Mouse (Mus musculus): ENCODE measurements at regions not wholly inside any gene's neighbourhood (a gene's known extent, or its start where the extent isn't known, plus 50 kb on each side); places are given as distances from the start of the nearest gene placed in this dataset.

DNA sequence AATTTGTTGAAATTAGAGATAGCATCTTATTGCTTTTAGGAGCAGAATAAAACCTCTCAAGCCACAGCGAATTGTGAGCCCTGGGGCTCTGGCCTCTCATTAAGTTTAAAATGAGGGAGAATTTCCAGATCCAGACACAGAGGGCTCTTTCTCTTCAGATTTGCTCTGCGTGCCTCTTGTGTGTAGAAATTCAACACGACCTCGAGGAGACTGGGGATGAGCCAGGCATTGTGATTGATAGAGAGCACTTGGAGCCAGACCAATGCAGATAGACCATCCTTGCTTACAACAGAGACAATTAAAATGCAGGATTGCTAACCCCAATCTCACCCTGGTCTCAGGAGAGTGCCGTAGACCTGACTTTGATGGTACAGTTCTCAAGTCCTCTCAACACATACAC is 121.9 kb upstream of the Gas1 start:
- DNase-seq (ENCODE audit: low read depth, low spot score) = no peak

DNA sequence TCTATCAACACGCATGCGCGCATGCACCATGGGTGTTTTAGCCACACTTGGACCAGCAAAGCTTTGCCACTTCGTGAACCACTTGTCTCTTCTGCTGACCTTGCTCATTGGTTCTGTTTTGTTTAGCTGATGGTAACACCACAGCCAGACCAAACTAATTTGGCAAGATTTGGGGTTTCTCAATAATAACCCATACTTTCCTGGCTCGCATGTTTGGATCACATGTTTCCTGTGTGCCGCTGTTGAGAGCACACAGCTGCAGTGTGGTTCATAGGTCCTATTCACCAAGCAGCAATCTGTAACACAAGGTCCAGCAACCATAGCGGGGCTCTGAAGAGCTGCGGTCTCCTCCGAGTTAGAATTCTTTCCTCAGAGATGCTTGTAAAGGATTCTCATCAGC is 126.4 kb upstream of the Gas1 start:
- DNase-seq (ENCODE audit: low read depth, low spot score) = no peak

DNA sequence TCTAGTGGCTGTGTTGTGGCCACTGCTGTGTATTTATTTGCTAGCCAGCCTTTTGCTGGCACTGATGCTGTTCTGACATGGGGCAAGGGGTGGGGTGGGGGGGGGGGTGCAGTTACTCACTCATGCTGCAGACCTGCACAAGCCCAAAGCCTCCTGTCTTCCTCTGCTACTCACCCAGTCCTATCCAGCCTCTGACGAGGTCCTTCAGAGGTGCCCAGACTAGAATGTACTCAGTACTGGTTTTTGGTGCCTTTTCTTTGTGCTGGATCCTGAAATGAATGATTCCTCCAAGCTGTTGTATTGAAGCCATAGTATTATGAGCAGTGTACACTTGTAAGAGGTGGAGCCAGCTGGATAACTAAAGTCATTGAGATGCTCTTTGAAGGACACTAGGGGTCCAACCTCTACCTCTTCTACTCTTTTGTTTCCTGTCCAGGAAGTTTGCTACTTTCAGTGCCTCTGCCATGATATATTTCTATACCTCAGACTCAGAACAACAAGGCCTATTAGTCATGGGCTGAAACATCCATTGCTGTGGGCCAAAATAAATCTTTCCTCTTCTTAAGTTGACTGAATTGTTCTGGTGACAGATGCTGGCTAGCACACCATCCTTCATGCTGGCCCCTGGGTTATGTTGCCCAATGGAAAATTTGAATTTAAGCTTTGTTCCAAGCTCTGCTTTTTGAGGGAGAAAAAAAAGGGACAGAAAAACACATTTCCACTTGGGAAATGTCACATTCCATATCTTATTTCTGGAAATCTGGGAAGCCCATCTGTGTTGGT is 128.1 kb upstream of the Gas1 start:
- DNase-seq (ENCODE audit: low read depth, low spot score) = no peak

DNA sequence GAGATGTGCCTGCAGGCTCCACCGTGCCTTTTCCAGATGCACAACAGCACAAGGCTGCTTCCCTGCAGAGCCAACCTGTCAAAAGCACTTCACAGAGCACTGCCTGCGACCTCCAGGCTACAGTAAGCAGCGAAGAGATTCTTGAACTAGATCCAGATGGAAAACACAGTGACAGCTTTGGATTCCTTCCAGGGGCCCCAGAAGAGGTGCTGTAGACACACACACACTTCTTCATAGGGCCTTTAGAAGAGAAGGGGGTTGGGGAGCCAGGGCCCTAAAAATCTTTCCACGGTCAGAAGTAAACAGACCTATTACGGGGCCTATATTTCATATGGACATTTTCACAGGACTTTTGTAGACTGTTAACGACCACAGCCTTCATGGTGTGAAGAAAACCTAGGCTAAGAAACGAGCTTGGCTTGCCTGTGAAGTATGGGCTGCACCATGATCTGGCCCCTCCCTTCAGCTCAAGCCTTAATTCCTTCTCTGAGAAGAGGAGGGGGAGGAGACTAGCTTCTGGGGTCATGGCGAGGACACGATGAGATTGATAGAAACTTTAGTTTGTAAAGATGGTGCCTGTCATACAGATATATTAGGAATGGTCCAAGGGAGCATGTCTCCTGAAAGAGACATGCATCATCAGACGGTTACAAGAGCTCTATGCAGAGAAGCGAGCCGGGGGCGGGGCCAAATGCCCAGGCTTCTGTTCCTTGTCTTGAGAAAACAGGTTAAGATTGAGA is 131.1 kb upstream of the Gas1 start:
- no peak for DNase-seq (ENCODE audit: low read depth, low spot score)

DNA sequence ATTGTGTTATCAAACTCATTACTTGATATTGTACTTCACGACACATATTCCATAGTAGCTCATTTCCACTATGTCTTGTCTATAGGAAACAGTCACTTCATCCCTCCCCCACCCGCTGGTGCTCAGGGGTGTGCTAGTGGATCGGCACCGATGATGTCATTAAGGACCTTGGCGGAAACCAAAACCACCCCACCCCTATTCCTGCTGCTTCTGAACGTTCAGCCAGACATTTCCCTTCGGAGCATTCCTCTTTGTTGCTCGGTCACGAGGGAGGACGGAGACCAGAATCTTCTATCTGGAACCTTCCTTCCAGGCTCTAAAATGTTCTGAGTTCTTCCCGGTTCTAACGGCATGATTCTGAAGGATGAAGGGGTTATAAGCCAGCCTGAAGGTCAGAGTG is 132.3 kb upstream of the Gas1 start:
- no peak for DNase-seq (ENCODE audit: low read depth, low spot score)

DNA sequence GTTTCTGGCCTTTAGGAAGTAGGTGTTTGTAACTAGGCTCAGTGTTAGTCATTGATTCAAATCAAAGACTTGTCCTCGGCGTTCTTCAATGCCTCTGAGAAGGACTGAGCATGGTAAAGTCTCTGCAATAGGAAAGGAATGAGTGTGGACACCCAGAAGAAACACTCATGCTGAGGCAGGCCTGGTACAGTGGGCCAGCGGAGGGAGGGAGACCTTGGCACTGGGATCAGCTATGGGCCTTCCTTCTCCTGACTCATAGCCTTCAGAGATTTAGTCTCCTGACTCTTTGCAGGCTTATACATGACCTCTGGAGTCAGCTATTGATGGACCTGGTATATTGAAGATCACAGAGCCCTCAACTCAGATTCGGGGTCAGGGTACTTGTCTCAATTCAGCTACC is 132.8 kb upstream of the Gas1 start:
- DNase-seq (ENCODE audit: low read depth, low spot score) = no peak

DNA sequence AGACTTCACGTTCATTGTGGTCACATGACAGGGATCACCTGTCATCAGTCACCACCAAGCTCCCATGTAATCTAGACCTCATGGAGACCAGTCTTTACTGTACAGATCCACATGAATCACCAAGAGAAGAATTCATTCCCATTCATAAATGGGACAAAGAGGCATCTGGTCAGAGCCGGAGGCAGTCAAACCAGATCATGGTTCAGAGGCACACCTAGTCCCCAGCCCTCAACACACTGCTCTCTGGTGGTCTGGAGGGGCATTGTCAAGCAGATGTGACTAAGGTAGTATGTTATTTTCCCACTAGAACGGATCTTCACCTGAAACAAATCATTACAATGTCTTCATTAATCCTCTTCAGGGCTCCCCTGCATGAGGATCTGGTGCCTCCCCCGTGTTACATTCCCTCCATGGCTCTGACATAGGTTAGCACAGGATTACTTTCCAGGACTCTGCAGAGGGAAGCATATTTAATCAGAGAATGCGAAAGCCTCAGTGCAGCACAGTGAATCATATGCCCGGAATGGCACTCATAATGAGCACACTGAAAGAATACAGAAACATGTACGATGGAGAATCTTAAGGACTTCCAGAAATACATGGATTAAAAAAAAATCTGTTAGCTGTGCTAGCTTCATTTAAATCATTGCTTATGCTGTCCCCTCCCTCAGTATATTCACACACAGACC is 135.4 kb upstream of the Gas1 start:
- DNase-seq (ENCODE audit: low read depth, low spot score) = peak; percentile 24

DNA sequence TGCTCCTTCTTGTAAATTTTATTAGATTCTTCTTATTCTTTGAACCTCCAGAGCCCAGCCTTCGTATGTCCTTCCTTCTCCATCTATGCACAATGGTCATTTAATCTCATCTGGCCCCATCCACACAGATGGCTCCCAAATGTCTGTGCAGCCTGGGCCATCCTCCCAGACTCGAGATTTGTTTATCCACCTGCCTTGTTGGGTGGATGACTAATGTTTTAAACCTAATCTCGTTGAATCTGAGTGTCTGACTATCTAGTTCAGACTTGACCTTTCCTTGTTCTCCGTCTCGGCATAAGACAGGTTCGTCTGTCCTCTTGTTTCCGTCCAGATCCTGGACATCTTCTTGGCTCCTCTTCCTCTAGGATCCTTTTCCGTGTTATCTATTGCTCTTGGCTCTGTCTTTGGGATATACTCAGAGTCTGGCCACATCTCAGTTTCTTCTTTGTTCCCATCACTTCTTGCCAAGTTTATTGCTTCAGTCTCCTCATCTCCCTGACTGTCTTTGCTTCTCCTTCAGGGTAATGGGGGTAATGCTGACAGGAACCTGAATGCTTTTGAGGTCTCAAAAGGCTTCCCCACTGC is 141.4 kb upstream of the Gas1 start:
- no peak for DNase-seq (ENCODE audit: low read depth, low spot score)

DNA sequence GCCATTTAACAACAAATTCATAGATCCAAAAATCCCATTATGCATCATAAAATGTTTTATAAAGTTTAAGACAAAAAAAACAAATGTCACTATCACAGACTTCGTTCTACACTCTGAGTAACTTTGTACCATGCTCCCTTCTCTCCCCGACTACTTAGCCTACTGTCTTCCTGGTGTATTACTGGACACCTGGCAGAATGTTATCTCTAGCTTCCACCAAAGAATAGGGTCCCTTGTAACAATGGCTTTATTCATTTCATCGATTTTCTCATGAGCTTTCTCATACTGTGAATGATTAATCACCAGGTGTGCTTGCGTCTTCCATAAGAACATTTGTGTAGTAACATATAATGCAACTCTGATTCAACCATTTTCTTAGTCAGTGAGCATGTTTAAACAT is 142.1 kb upstream of the Gas1 start:
- no peak for DNase-seq (ENCODE audit: low read depth, low spot score)

DNA sequence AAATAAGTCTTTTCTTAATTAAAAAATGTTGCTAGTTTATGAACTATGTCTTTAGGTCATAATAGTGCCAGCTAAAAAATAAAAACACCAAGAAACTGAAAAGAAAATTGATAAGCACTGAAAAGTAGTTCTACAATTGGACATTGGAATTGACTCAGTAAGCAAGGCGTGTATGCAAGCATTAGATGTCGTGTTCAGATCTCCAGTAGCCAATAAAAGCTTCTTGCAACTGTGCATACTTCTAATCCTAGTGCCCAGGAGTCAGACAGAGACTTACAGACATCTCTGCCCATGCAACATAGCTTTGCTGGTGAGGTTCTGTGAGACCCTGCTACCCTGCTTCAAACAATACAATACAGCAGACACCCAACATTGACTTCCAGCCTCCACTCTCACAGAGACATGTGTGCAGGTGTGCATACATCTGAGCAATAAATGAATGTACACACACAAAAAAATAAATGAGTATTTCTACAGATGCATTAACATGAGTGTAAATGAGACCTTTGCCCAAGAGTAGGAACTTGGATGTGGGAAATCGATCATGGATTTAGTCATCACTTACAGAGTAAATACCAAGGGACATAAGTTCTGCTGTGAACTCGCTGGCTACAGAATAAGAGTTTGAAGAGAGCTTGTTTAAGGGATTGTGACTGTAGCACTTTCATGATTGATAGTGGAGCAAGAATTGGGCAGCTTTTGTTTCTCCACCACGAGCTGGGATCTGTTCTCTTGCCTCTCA is 142.9 kb upstream of the Gas1 start:
- no peak for DNase-seq (ENCODE audit: low read depth, low spot score)

DNA sequence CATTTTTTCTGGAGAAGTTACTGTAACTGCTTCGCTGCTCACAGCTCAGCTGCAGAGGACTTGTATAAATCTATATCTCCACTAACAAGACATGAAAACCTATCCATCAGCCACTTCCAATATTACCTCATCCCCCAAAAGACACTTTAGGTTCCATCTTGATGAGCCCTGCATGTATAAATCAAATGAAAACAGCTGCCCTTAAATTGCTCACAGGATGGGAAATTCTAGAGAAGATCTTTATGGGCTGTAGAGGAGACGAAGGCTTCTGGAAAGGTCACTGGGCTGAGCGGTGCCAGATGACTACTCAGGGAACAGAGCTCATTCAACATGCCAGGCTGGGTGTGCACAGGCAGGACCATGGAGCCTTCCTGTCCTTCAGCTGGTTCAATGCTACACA is 145.4 kb upstream of the Gas1 start:
- no peak for DNase-seq (ENCODE audit: low read depth, low spot score)

DNA sequence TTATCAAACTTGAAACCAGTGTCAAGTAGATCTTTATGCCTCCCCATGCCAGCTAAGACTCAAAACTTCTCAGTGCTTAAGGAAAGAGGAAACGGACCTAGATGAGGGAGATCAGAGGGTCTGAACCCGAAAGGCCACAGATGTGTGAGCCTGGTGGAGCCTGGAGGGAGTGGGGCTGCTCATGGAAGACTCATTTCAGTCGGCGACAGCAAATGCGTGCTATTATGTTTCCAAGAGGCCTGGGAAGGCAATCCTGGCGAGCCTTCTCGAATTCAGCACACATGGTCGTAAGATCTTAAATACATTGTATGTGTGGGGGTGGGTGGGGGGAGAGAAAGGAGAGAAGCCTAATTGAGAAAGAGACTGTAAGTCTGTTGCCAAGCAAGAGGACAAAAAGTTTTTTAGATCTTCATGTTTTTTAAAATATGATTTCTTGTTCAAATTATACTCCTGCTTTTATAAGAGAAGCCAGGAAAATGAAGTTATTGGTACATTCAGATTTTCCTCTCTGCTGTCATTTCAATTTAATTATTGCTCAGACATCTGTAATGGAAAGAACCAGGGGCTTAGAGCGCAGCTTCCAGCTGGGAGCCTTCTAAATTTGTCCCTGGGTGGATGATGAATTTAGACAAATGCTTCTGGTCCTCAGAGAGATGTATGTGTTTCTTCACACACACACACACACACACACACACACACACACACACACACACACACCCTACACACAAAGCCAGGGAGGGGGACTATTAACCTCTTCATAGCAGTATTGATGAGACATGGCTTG is 153.5 kb upstream of the Gas1 start:
- DNase-seq (ENCODE audit: low read depth, low spot score) = no peak

DNA sequence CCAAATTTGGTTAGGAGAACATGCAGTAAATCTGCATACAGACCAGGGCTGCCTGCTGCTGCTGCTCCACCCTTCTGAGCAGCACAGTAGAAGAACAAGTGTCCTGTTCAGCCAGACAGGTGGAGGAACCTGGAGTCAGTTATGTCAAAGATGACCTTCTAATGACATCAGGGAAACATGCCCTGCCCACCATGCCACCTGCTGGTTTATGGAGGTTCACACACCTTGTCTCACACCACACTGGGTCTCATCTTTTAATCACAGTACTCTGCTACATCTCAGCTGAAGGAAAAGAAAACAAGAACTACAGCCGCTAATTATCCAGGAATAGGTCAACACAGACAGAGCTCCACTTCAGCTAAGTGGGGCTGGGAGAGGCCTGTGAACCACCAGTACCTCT is 159.0 kb upstream of the Gas1 start:
- no peak for DNase-seq (ENCODE audit: low read depth, low spot score)

DNA sequence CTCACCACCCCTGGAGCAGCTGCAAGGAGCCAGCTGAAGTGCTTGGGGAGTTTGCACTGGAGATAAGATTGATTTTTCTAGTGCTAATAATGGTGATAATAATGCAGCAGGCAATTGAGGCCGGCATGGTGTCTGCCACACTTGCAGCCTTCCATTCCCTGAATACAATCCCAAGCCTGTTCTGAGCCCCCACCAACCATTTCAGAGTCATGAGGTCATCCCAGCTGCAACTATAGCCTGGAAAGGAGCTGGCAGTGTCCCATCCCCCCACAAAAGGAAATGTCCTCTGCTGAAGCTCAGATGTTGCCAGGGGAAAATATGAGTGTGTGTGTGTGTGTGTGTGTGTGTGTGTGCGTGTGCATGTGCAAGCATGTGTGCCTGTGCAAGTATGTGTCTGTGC is 160.2 kb upstream of the Gas1 start:
- no peak for DNase-seq (ENCODE audit: low read depth, low spot score)

DNA sequence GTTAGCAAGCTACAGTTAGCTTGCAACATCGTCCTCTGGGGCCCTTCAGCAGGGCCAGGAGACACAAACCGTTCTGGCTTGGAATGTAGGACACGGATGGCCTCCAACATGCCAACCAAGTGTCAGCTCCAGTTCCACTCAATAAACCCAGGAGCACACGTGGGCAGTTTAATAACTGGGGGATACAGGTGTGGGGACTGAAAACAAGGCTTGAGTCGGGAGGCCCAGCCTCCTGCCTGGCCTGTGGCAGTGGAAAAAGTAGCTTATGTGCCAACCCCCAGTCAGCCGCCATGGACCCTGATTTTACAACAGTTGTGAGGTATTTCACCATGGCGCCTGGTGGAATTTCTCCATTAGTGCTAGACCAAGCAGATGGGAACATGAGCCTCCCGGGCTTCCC is 160.9 kb upstream of the Gas1 start:
- no peak for DNase-seq (ENCODE audit: low read depth, low spot score)

DNA sequence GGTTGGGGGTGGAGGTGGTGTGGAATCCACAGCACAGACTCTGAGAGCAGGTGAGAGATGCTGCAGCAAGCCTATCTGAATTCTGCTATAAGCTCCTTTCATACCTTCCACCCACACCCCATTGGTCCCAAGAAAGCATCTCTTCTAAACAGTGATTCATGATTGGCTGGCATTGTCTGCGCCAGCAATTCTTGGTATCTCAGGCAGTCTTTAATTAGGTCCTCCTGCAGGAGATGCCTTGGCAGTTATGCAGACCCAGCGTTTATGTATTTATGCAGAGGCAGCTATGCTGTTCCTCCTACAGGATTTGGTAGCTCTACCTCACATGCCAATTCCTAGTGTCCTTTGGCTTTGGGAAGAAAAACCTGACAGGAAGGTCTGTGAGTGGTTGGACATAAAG is 162.9 kb upstream of the Gas1 start:
- DNase-seq (ENCODE audit: low read depth, low spot score) = no peak

DNA sequence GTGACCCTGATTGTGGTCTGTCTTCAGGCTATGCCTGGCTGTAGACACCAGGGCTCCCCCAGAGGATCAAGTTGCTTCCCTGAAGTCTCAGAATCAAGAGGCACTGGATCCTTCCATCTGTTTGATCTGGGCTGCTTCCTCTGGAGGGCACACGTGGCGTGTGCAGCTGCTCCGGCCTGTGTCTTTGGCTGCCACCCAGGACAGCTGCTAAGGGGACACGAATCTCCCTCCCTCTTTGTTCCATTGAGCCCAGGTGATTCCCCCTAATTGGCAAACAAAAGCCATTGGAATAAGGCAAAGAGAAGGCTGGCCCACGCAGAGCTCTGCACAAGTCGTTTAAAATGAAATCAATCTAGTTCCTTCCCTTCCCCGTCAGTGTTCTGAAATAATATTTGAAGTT is 170.7 kb upstream of the Gas1 start:
- no peak for DNase-seq (ENCODE audit: low read depth, low spot score)

DNA sequence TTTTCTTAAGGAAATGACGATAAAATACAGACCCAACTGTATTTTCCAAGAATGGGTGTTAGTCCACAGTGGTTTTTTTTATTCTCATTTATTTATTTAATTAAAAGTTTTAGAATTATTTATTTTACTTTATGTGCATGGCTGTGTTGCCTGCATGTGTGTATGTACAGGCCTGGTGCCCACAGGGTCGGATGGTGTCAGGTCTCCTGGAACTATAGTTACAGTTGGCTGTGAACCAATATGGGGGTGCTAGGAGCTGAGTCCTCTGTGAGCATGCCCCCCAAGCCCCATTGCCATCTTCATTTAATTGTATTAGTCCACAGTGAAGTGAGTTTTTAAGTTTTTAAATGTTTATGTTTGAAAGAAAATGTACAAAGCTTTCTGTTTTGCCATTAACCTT is 171.3 kb upstream of the Gas1 start:
- no peak for DNase-seq (ENCODE audit: low read depth, low spot score)

DNA sequence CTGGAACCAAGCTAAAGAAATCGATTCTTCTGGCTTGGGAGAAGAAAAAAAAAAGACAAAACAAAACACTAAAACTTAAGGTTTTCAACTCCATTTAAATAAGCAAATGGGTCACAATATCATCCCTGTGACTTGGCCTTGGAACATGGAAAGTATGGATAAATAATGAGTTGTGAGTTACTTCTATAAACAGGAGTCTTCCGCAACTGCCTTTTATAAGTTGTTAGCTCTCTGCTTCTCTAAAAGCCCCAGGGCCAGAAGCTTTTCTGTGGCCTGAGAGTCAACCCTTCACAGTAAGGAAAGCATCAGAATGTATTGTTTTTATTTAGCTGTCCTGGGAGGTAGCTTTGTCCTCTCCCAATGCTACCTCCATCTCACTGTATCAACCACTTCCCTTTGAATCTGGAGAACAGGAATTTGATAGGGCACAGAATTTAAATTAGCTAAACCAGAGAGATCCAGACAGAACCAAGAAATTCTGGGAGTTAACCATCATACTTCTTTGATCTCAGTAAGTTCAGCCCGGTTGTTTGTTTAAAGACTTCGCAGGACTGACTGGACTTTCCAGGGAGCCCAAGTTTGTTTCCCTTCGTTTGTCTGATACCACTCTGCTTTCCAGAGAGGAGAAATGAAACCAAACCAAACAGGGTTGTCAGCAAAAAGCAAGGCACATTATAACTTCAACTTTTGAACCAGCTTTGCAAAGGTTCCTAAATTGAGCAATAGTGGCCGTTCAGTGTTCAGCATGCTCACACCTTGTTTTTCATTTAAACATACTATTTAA is 178.7 kb upstream of the Gas1 start:
- peak; percentile 14 for DNase-seq (ENCODE audit: low read depth, low spot score)

DNA sequence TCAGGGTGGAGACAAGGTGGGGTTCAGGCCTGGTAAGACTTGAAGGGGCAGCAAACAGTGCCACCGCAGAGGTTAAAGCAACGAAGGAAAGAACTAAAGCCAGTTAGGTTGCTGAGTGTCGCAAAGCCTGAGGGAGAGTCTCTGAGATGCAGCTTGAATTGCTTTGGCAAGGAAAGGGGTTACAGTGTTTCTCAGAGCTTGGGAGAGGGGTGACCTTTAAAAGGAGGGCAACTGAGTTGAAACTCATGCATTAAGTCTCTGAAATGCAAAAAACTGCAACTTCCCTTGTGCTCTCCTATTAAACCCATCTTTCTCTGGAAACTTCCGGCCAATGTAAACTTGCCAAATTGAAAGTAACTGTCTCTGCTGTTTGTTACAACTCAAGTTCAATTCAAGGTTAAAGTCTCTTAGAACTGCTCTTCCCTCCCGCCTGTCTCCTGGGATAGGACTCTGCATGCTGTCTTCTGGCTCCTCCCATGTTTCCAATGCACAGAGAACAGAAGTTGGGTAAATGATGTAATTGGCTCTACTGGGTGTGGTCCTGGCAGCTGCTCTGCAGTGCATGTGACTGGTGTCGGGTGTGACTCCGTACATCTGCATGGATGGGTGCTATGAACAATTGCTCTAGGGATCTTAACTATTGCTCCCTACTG is 181.4 kb upstream of the Gas1 start:
- DNase-seq (ENCODE audit: low read depth, low spot score) = peak; percentile 89
